ENCODE assay signal across 8 mouse cellular contexts in the genomic region with DNA sequence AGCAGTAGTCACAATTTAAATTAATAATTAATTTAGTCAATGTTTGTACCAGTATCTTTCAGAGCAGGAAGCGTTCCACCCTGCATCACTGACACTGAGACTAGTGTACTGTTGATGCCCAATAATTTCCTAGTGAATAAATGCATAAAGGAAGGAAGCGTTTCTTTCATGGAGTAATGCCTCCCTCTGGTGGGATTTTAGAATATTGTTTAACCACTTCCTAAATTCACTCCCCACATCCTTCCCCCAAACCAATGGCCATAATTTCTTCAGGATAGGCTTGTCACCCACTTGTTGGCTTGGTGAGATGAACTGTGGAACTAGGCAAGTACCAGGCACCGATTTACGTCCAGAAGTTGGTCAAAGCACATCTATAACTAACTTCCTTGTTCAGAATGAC. TPM values are rescaled to one million over a fixed set of nuclear protein-coding genes. Genes with fewer than 3 reads are reported as not detected.
A peak's percentile ranks its signal among the peaks of the same experiment; 100 is the strongest.
DNase-seq lines count a peak whose midpoint lies in the region; ATAC-seq and TF ChIP-seq lines count a peak whose summit lies in the region.

No protein-coding gene starts in this region.

- TF ChIP-seq CTCF in lung, adult 2 months (IDR thresholded peaks at IDR 0.05; ENCODE audit: insufficient read depth, low read length): peak; percentile 36; the same call in 1 of the 2 replicates

- WGBS in lung, adult 2 months: 43% methylated on average over 4 of the region's 4 CpGs

- H3K4me3 ChIP-seq in lung, adult 2 months (replicated peaks; ENCODE audit: extremely low read depth, low read depth, low read length): no peak overlapping the region

- ATAC-seq in cerebellum, adult (ENCODE audit: insufficient number of reproducible peaks, low FRiP score, low TSS enrichment): peak; percentile 41; the same call in 1 of the 2 replicates
- ATAC-seq in neutrophil, adult 5-6 weeks (ENCODE audit: extremely low read depth, insufficient number of reproducible peaks, low FRiP score, poor library complexity, severe bottlenecking): peak; percentile 61; the same call in 1 of the 2 replicates

- peak; percentile 21 to 87 for DNase-seq in adrenal gland, adult (ENCODE audit: inconsistent age in 2 of 2, low spot score in 1 of 2)
- DNase-seq in adrenal gland, postnatal 25 days: no peak
- DNase-seq in CD4-positive helper T cell, adult 2 months (ENCODE audit: low read depth, low spot score): peak; percentile 62
- DNase-seq in forelimb bud, embryonic 11.5 days (ENCODE audit: low read depth, low spot score): peak; percentile 69
- DNase-seq in kidney, adult 8-10 months: peak; percentile 16 to 45
- DNase-seq in lung, adult 2 months: peak; percentile 14

- peaks cover 5% of the 10 kb centered on the region; the same call in 1 of the 2 replicates for H3K4me1 ChIP-seq in lung, adult 2 months (ENCODE audit: control insufficient read depth, insufficient read depth, low read length)

- no peak for TF ChIP-seq POLR2A in lung, adult 2 months (IDR thresholded peaks at IDR 0.05; ENCODE audit: borderline replicate concordance, extremely low read depth, low read depth, low read length)

RNA-seq across cellular contexts. Expression of gene Polq, which starts 1.2 kb away (rescaled TPM):
- 1.0 and 2.1 TPM in 2 replicates for total RNA-seq in adrenal gland, postnatal 25 days (2021)
- 0.11 and 0.13 TPM in 2 replicates for polyA plus RNA-seq in lung, adult 2 months (2012; rRNA removed)
- 4.4 TPM in 2 replicates for total RNA-seq in neutrophil, adult 5-6 weeks (2017)

RNA-seq across cellular contexts. Expression of gene Fbxo40, which starts 20.1 kb away (rescaled TPM):
- total RNA-seq in adrenal gland, postnatal 25 days (2021): 0.15 TPM in 1 of 2 replicates, not detected in the other
- 0.46 and 2.0 TPM in 2 replicates for polyA plus RNA-seq in lung, adult 2 months (2012; rRNA removed)
- 0.47 and 0.61 TPM in 2 replicates for total RNA-seq in neutrophil, adult 5-6 weeks (2017)
